Mouse (Mus musculus) lung, postnatal 0 days (tissue): ENCODE results near the gene Gm49366. TPM values are rescaled to one million over a fixed set of nuclear protein-coding genes. Genes with fewer than 3 reads are reported as not detected.
"Not testable (repeated sequence)": the region's sequence is repeated elsewhere in the genome, so short reads cannot be mapped to it uniquely, and the experiment has no call there.

ENCODE experiments used
- ATAC-seq: fragments of 200-750 bp; cut with Nextera tagmentation; 2 replicates; pipeline ENCODE4 v1.8.0; 2017; ENCODE audit warnings: moderate library complexity
- DNase-seq: peaks from one replicate; pipeline ENCODE4 v3.0.0-alpha.2; 2016; ENCODE audit warnings: low spot score
- H3K27ac ChIP-seq: fragments of 300-500 bp; sonication (generic); 2 replicates; pipeline ENCODE4 v1.5.1; 2014; ENCODE audit warnings: antibody characterized with exemption, mild to moderate bottlenecking, low read length, mixed read lengths
- H3K27me3 ChIP-seq: fragments of 300-500 bp; sonication (generic); replicated peaks from 2 replicates; pipeline ENCODE4 v1.6.1; 2014; ENCODE audit warnings: low read length, mixed read lengths; ENCODE audit not compliant: insufficient read depth
- H3K36me3 ChIP-seq: fragments of 300-500 bp; sonication (generic); 2 replicates; pipeline ENCODE4 v1.6.1; 2014; ENCODE audit warnings: low read length, mixed read lengths; ENCODE audit not compliant: insufficient read depth
- H3K4me1 ChIP-seq: fragments of 300-500 bp; sonication (generic); 2 replicates; pipeline ENCODE4 v1.6.1; 2014; ENCODE audit warnings: antibody characterized with exemption, low read depth, low read length, mixed read lengths; ENCODE audit not compliant: insufficient read depth
- H3K4me2 ChIP-seq: fragments of 300-500 bp; sonication (generic); replicated peaks from 2 replicates; pipeline ENCODE4 v1.6.1; 2014; ENCODE audit warnings: low read depth, mild to moderate bottlenecking, low read length, moderate library complexity, mixed read lengths
- H3K4me3 ChIP-seq: fragments of 300-500 bp; sonication (generic); 2 replicates; pipeline ENCODE4 v1.5.1; 2014; ENCODE audit warnings: low read depth, low read length
- H3K9ac ChIP-seq: fragments of 300-500 bp; sonication (generic); replicated peaks from 2 replicates; pipeline ENCODE4 v1.6.1; 2014; ENCODE audit warnings: low read depth, mild to moderate bottlenecking
- H3K9me3 ChIP-seq: fragments of 300-500 bp; sonication (generic); 2 replicates; pipeline ENCODE4 v1.6.1; 2016; ENCODE audit warnings: low read length, mixed read lengths
- CTCF ChIP-seq: IDR thresholded peaks from 2 replicates; pipeline ENCODE4 v1.5.1; 2016; ENCODE audit warnings: antibody characterized with exemption, mild to moderate bottlenecking
- EP300 ChIP-seq: IDR thresholded peaks from 2 replicates; pipeline ENCODE4 v1.6.1; 2016; ENCODE audit warnings: antibody characterized with exemption, mild to moderate bottlenecking, control low read depth
- WGBS: fragments of 180-500 bp; shearing (Covaris S2); extraction: QIAGEN DNeasy Blood & Tissue Kit; methylation state at CpG from one replicate; pipeline ENCODE4 v1.1.7; 2014; 5-methylcytosine and 5-hydroxymethylcytosine counted together
- polyA plus RNA-seq: library from polyadenylated mRNA; unstranded; fragments of >200 nt; fragmentation: Nextera tagmentation; extraction: Ambion mirVana; gene quantifications from 2 replicates; pipeline ENCODE4 v1.2.1, GENCODE M21; 2015

Gm49366 gene
- polyA plus RNA-seq, 1 experiment from 2014 or later, result not detected

- Histone ChIP-seq H3K9ac (no peak overlapping the region), H3K27ac (no peak overlapping the region), H3K9me3 (no peaks in the 10 kb centered on the region), H3K27me3 (no peaks in the 10 kb centered on the region), H3K4me1 (no peaks in the 10 kb centered on the region; the same call in 1 of the 2 replicates), H3K36me3 (no peaks in the 10 kb centered on the region), H3K4me2 (no peak overlapping the region), H3K4me3 (no peak overlapping the region)
- TF ChIP-seq CTCF (no peak), EP300 (no peak)
- DNase-seq (no peak), ATAC-seq (no peak)
- 84% methylated on average over 1 of the region's 1 CpGs for whole genome bisulfite sequencing
Measured at GRCm38 (mm10) chr12:84003866-84004265, 34.9 kb upstream of the Gm49366 start.

- Histone ChIP-seq H3K4me3 (no peak overlapping the region), H3K4me1 (peaks cover 5% of the 10 kb centered on the region; the same call in 1 of the 2 replicates), H3K27me3 (no peaks in the 10 kb centered on the region), H3K27ac (peak overlapping the region; percentile 80), H3K9me3 (no peaks in the 10 kb centered on the region), H3K9ac (no peak overlapping the region), H3K36me3 (no peaks in the 10 kb centered on the region), H3K4me2 (peak overlapping the region; percentile 55)
- peak; percentile 67 for DNase-seq
- TF ChIP-seq EP300 (peak; percentile 78), CTCF (no peak)
- ATAC-seq, result no peak
- 63% methylated on average over 11 of the region's 12 CpGs for WGBS
Measured at GRCm38 (mm10) chr12:84008251-84008650, 30.5 kb upstream of the Gm49366 start.

GRCm38 (mm10) chr12:84008729-84009128 lies 30.0 kb upstream of the Gm49366 start:
- TF ChIP-seq CTCF, result no peak
- no peak for TF ChIP-seq EP300
- Histone ChIP-seq H3K27me3 (no peaks in the 10 kb centered on the region), H3K4me2 (peak overlapping the region; percentile 55), H3K4me3 (peak overlapping the region; percentile 41; the same call in 1 of the 2 replicates), H3K9ac (peak overlapping the region; percentile 32; the same call in 1 of the 2 replicates), H3K27ac (peak overlapping the region; percentile 80), H3K36me3 (no peaks in the 10 kb centered on the region), H3K4me1 (peaks cover 5% of the 10 kb centered on the region; the same call in 1 of the 2 replicates), H3K9me3 (no peaks in the 10 kb centered on the region)
- DNase-seq (no peak), ATAC-seq (no peak)
- 37% methylated on average over 8 of the region's 8 CpGs for WGBS

GRCm38 (mm10) chr12:84009171-84009965 lies 29.4 kb upstream of the Gm49366 start, which contains the start of gene Acot1:
TSS of gene Acot1 (plus strand) at chr12:84009490.
- H3K4me1 ChIP-seq, H3K9me3 ChIP-seq, H3K36me3 ChIP-seq, H3K27me3 ChIP-seq: not testable (repeated sequence)
- TF ChIP-seq EP300, result peak; percentile 90
- peak; percentile 97 for DNase-seq
- H3K4me3 ChIP-seq, result peak within 1 kb of the TSS; percentile 41
- peak; percentile 98 for ATAC-seq
- H3K9ac ChIP-seq, result peak within 1 kb of the TSS; percentile 48
- H3K27ac ChIP-seq, result peak within 1 kb of the TSS; percentile 80
- H3K4me2 ChIP-seq, result peak within 1 kb of the TSS; percentile 55
- 3% methylated on average over 42 of the region's 70 CpGs for WGBS

GRCm38 (mm10) chr12:84010201-84010600 lies 28.5 kb upstream of the Gm49366 start:
- Histone ChIP-seq H3K9ac (peak overlapping the region; percentile 48; the same call in 1 of the 2 replicates), H3K36me3 (no peaks in the 10 kb centered on the region), H3K4me1 (peaks cover 5% of the 10 kb centered on the region; the same call in 1 of the 2 replicates), H3K9me3 (no peaks in the 10 kb centered on the region), H3K4me2 (peak overlapping the region; percentile 55), H3K27me3 (no peaks in the 10 kb centered on the region), H3K27ac (no peak overlapping the region), H3K4me3 (peak overlapping the region; percentile 41)
- ATAC-seq, result no peak
- TF ChIP-seq EP300 (no peak), CTCF (no peak)
- no peak for DNase-seq
- WGBS, result 52% methylated on average over 3 of the region's 3 CpGs

- DNase-seq (peak; percentile 93), ATAC-seq (peak; percentile 60)
- peak overlapping the region; percentile 41 for H3K4me3 ChIP-seq
- H3K36me3 ChIP-seq, result no peaks in the 10 kb centered on the region; the same call in 1 of the 2 replicates
- TF ChIP-seq CTCF (peak; percentile 9; the same call in 1 of the 2 replicates), EP300 (no peak)
- WGBS, result 38% methylated on average over 12 of the region's 12 CpGs
- H3K9ac ChIP-seq, result no peak overlapping the region
- H3K27me3 ChIP-seq, result no peaks in the 10 kb centered on the region
- H3K27ac ChIP-seq, result peak overlapping the region; percentile 72; the same call in 1 of the 2 replicates
- H3K9me3 ChIP-seq, result no peaks in the 10 kb centered on the region
- peaks cover 5% of the 10 kb centered on the region; the same call in 1 of the 2 replicates for H3K4me1 ChIP-seq
- H3K4me2 ChIP-seq, result peak overlapping the region; percentile 55
Measured at GRCm38 (mm10) chr12:84011251-84012040, 27.3 kb upstream of the Gm49366 start.
